Mouse (Mus musculus) liver, adult 2 months (tissue): ENCODE data around the gene Eif3d. TPM values are rescaled to one million over a fixed set of nuclear protein-coding genes. Genes with fewer than 3 reads are reported as not detected.
A peak's percentile ranks its signal among the peaks of the same experiment; 100 is the strongest.

Experiments
- DNase-seq: peaks from one replicate; pipeline ENCODE4 v3.0.0-alpha.2; 2011; ENCODE audit warnings: low read depth, low spot score; ENCODE audit errors: extremely low read depth
- H3K27ac ChIP-seq: fragments of 200-500 bp; replicated peaks from 2 replicates; pipeline ENCODE4 v1.5.1; 2012; ENCODE audit warnings: low read depth, mild to moderate bottlenecking, control low read depth, inconsistent platforms, low read length; ENCODE audit not compliant: insufficient read depth
- H3K27me3 ChIP-seq: fragments of 200-500 bp; 2 replicates; pipeline ENCODE4 v1.6.1; 2012; ENCODE audit warnings: mild to moderate bottlenecking, moderate library complexity, low read length, inconsistent platforms; ENCODE audit not compliant: control insufficient read depth, insufficient read depth
- H3K36me3 ChIP-seq: fragments of 200-500 bp; 2 replicates; pipeline ENCODE4 v1.6.1; 2012; ENCODE audit warnings: low read length, inconsistent platforms; ENCODE audit not compliant: control insufficient read depth, insufficient read depth
- H3K4me1 ChIP-seq: fragments of 200-500 bp; 2 replicates; pipeline ENCODE4 v1.6.1; 2011; ENCODE audit warnings: low read length; ENCODE audit not compliant: control insufficient read depth, insufficient read depth
- H3K4me3 ChIP-seq: fragments of 200-500 bp; 2 replicates; pipeline ENCODE4 v1.5.1; 2011; ENCODE audit warnings: low read depth, mild to moderate bottlenecking, control low read depth, low read length, moderate library complexity; ENCODE audit not compliant: insufficient read depth
- H3K79me2 ChIP-seq: fragments of 200-500 bp; 2 replicates; pipeline ENCODE4 v1.6.1; 2012; ENCODE audit warnings: inconsistent platforms, mild to moderate bottlenecking, low read length, moderate library complexity; ENCODE audit not compliant: control insufficient read depth, insufficient read depth
- H3K9ac ChIP-seq: fragments of 200-500 bp; 2 replicates; pipeline ENCODE4 v1.6.1; 2012; ENCODE audit warnings: low read depth, mild to moderate bottlenecking, control low read depth, inconsistent platforms, low read length
- CTCF ChIP-seq: fragments of 200-500 bp; IDR thresholded peaks from 2 replicates; pipeline ENCODE4 v1.5.1; 2011; ENCODE audit warnings: low read depth, low read length, control low read depth
- POLR2A ChIP-seq: fragments of 200-500 bp; IDR thresholded peaks from 2 replicates; pipeline ENCODE4 v1.6.1; 2011; ENCODE audit warnings: low read length, control low read depth; ENCODE audit not compliant: insufficient read depth; ENCODE audit errors: extremely low read depth
- WGBS: fragments of 180-500 bp; shearing (Covaris S2); methylation state at CpG from one replicate; pipeline ENCODE4 v1.1.7; 2018; 5-methylcytosine and 5-hydroxymethylcytosine counted together
- polyA plus RNA-seq: library from polyadenylated mRNA; depleted of rRNA; stranded (reverse); fragments of >200 nt; gene quantifications from 2 replicates; pipeline ENCODE4 v1.2.3, GENCODE M21; 2012
- total RNA-seq: library from RNA; depleted of rRNA; stranded (reverse); fragments of >200 nt; gene quantifications from 2 replicates; pipeline ENCODE4 v1.2.3, GENCODE M21; 2014

The Eif3d gene
- total and polyA plus RNA-seq, 2 experiments, result 57.3 to 92.9 TPM

GRCm38 (mm10) chr15:77983391-77983790 lies 12.8 kb upstream of the Eif3d start:
- no peaks in the 10 kb centered on the region for H3K79me2 ChIP-seq
- 20% methylated on average over 3 of the region's 3 CpGs for WGBS
- H3K27me3 ChIP-seq, result no peaks in the 10 kb centered on the region
- H3K4me3 ChIP-seq, result no peak overlapping the region
- H3K27ac ChIP-seq, result no peak overlapping the region
- no peak for DNase-seq
- TF ChIP-seq CTCF (no peak), POLR2A (no peak)
- no peaks in the 10 kb centered on the region for H3K36me3 ChIP-seq
- no peak overlapping the region for H3K9ac ChIP-seq
- H3K4me1 ChIP-seq, result no peaks in the 10 kb centered on the region

- Histone ChIP-seq H3K27ac (no peak overlapping the region), H3K36me3 (no peaks in the 10 kb centered on the region), H3K79me2 (no peaks in the 10 kb centered on the region), H3K27me3 (no peaks in the 10 kb centered on the region), H3K4me1 (no peaks in the 10 kb centered on the region), H3K9ac (no peak overlapping the region), H3K4me3 (no peak overlapping the region)
- 34% methylated on average over 18 of the region's 18 CpGs for WGBS
- TF ChIP-seq POLR2A (no peak), CTCF (peak; percentile 78)
- DNase-seq, result no peak
These were observed 11.8 kb upstream of the Eif3d start for GRCm38 (mm10) chr15:77982195-77982939.

- DNase-seq, result no peak
These were observed 10.6 kb upstream of the Eif3d start for GRCm38 (mm10) chr15:77981181-77981680.

GRCm38 (mm10) chr15:77979427-77979865 lies 8.8 kb upstream of the Eif3d start:
- Histone ChIP-seq H3K79me2 (no peaks in the 10 kb centered on the region), H3K9ac (no peak overlapping the region), H3K4me1 (no peaks in the 10 kb centered on the region), H3K4me3 (no peak overlapping the region), H3K36me3 (no peaks in the 10 kb centered on the region), H3K27me3 (no peaks in the 10 kb centered on the region), H3K27ac (no peak overlapping the region)
- no peak for TF ChIP-seq POLR2A
- TF ChIP-seq CTCF, result no peak
- WGBS, result 81% methylated on average over 10 of the region's 10 CpGs
- no peak for DNase-seq

More at GRCm38 (mm10) chr15:77981181-77981680, 10.6 kb upstream of the Eif3d start:
- no peaks in the 10 kb centered on the region for H3K27me3 ChIP-seq
- no peak overlapping the region for H3K27ac ChIP-seq
- no peaks in the 10 kb centered on the region for H3K36me3 ChIP-seq
- H3K79me2 ChIP-seq, result no peaks in the 10 kb centered on the region
- no peak overlapping the region for H3K4me3 ChIP-seq
- no peak overlapping the region for H3K9ac ChIP-seq
- no peaks in the 10 kb centered on the region for H3K4me1 ChIP-seq
- WGBS, result 62% methylated on average over 5 of the region's 5 CpGs
- no peak for TF ChIP-seq CTCF

- no peaks in the 10 kb centered on the region for H3K79me2 ChIP-seq
- 71% methylated on average over 3 of the region's 3 CpGs for WGBS
- TF ChIP-seq POLR2A (no peak), CTCF (no peak)
- no peak for DNase-seq
- no peaks in the 10 kb centered on the region for H3K36me3 ChIP-seq
- H3K9ac ChIP-seq, result no peak overlapping the region
- no peaks in the 10 kb centered on the region for H3K27me3 ChIP-seq
- no peak overlapping the region for H3K27ac ChIP-seq
- no peak overlapping the region for H3K4me3 ChIP-seq
- H3K4me1 ChIP-seq, result no peaks in the 10 kb centered on the region
These were observed 7.0 kb upstream of the Eif3d start for GRCm38 (mm10) chr15:77977663-77978062.

GRCm38 (mm10) chr15:77974165-77974841 lies 3.7 kb upstream of the Eif3d start:
- no peak overlapping the region for H3K4me3 ChIP-seq
- WGBS, result 77% methylated on average over 6 of the region's 6 CpGs
- peaks cover 10% of the 10 kb centered on the region for H3K4me1 ChIP-seq
- H3K27ac ChIP-seq, result no peak overlapping the region
- H3K79me2 ChIP-seq, result peaks cover 11% of the 10 kb centered on the region; the same call in 1 of the 2 replicates
- H3K27me3 ChIP-seq, result no peaks in the 10 kb centered on the region
- no peak overlapping the region for H3K9ac ChIP-seq
- no peaks in the 10 kb centered on the region for H3K36me3 ChIP-seq
- TF ChIP-seq POLR2A (no peak), CTCF (no peak)
- DNase-seq, result no peak
